Comparison of ENCODE assay signal across 8 mouse cellular contexts in the genomic region with DNA sequence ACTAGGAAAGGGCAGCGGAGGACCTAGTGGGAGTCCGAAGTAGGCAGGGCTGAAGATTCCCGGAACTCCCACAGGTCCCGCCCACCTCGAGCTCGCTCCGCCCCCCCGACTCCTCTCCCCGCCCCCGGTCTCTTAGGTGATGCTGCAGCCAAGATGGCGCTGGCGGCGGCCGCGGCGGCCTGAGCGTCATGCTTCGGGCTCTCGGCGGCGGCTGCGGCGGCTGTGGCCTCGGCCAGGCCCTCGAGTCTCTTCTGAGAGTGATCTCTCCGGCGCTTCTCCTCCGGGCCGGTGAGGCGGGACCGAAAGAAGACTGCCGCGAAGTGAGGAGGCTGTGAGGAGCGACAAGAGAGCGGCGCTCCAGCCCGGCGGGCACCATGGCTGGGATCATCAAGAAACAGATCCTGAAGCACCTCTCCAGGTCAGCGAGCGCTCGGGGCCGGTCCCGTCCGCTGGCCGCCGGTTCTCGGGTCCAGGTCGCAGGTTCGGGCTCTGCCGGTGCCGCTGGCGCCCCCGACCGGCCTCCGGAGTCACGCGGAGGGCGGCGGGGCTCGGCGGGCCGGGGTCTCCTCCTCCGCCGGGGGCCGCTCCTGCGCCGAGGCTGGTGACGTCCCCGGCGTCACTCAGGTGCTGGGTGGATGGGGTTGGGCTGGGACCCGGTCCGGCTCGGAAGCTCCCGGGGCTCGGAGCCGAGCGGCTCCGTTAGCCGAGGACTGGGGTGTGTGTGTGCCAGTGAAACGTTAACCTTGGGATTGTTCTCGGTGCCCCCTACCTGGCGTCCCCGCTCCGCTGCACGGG. TPM values are rescaled to one million over a fixed set of nuclear protein-coding genes. Genes with fewer than 3 reads are reported as not detected.
DNase-seq lines count a peak whose midpoint lies in the region; ATAC-seq and TF ChIP-seq lines count a peak whose summit lies in the region.

A gene (plus strand): TSS at position 121 of the 795 bp plus-strand sequence.

- no peaks in the 10 kb centered on the region for H3K9me3 ChIP-seq in ES-Bruce4 (replicated peaks; ENCODE audit: control insufficient read depth, insufficient read depth, low read length, poor library complexity, severe bottlenecking)
- no peaks in the 10 kb centered on the region for H3K9me3 ChIP-seq in forebrain, embryonic 13.5 days (replicated peaks)
- no peaks in the 10 kb centered on the region for H3K9me3 ChIP-seq in heart, postnatal 0 days (replicated peaks; ENCODE audit: control insufficient read depth, low read length)
- no peaks in the 10 kb centered on the region for H3K9me3 ChIP-seq in liver, embryonic 15.5 days (replicated peaks)
- H3K9me3 ChIP-seq in neural tube, embryonic 11.5 days (ENCODE audit: control insufficient read depth, low read length), result no peaks in the 10 kb centered on the region
- no peaks in the 10 kb centered on the region for H3K9me3 ChIP-seq in stomach, embryonic 16.5 days (replicated peaks; ENCODE audit: control insufficient read depth, low read length)

- H3K4me2 ChIP-seq in forebrain, embryonic 13.5 days, result peak within 1 kb of the TSS; percentile 73
- H3K4me2 ChIP-seq in heart, postnatal 0 days (ENCODE audit: low read depth, low read length), result peak within 1 kb of the TSS; percentile 79
- H3K4me2 ChIP-seq in liver, embryonic 15.5 days, result peak within 1 kb of the TSS; percentile 96
- peak within 1 kb of the TSS; percentile 47 for H3K4me2 ChIP-seq in neural tube, embryonic 11.5 days (ENCODE audit: low read depth)
- H3K4me2 ChIP-seq in stomach, embryonic 16.5 days (ENCODE audit: low read depth, low read length), result peak within 1 kb of the TSS; percentile 66

- WGBS in forebrain, embryonic 13.5 days, result under 1% methylated on average over 62 of the region's 85 CpGs
- under 1% methylated on average over 84 of the region's 85 CpGs for whole genome bisulfite sequencing in heart, postnatal 0 days
- WGBS in liver, embryonic 15.5 days (ENCODE audit: insufficient replicate concordance), result under 1% methylated on average over 80 of the region's 85 CpGs
- under 1% methylated on average over 79 of the region's 85 CpGs for WGBS in neural tube, embryonic 11.5 days
- under 1% methylated on average over 84 of the region's 85 CpGs for WGBS in stomach, embryonic 16.5 days

- H3K9ac ChIP-seq in ES-Bruce4 (ENCODE audit: low read depth, poor library complexity, severe bottlenecking), result peak within 1 kb of the TSS; percentile 96
- H3K9ac ChIP-seq in forebrain, embryonic 13.5 days, result peak within 1 kb of the TSS; percentile 94
- H3K9ac ChIP-seq in heart, postnatal 0 days (replicated peaks; ENCODE audit: low read depth, low read length), result peak within 1 kb of the TSS; percentile 95
- H3K9ac ChIP-seq in liver, embryonic 15.5 days, result peak within 1 kb of the TSS; percentile 81
- H3K9ac ChIP-seq in neural tube, embryonic 11.5 days (ENCODE audit: low read length), result peak within 1 kb of the TSS; percentile 94
- H3K9ac ChIP-seq in stomach, embryonic 16.5 days (ENCODE audit: low read length), result peak within 1 kb of the TSS; percentile 93

- no peak within 1 kb of the TSS for H3K27ac ChIP-seq in ES-Bruce4 (ENCODE audit: insufficient read depth, low read length)
- peak within 1 kb of the TSS; percentile 91 for H3K27ac ChIP-seq in forebrain, embryonic 13.5 days
- H3K27ac ChIP-seq in heart, postnatal 0 days (ENCODE audit: low read depth), result peak within 1 kb of the TSS; percentile 87
- H3K27ac ChIP-seq in liver, embryonic 15.5 days (replicated peaks), result peak within 1 kb of the TSS; percentile 83
- peak within 1 kb of the TSS; percentile 69; the same call in 1 of the 2 replicates for H3K27ac ChIP-seq in neural tube, embryonic 11.5 days (ENCODE audit: low read depth, low read length)
- H3K27ac ChIP-seq in stomach, embryonic 16.5 days (ENCODE audit: low read length), result peak within 1 kb of the TSS; percentile 92

- no peak for TF ChIP-seq POLR2A in ES-Bruce4 (IDR thresholded peaks at IDR 0.05; ENCODE audit: insufficient read depth, low read length)

- H3K36me3 ChIP-seq in ES-Bruce4 (ENCODE audit: control insufficient read depth, insufficient read depth, low read length, poor library complexity, severe bottlenecking), result no peaks in the 10 kb centered on the region
- no peaks in the 10 kb centered on the region; the same call in 1 of the 2 replicates for H3K36me3 ChIP-seq in forebrain, embryonic 13.5 days (ENCODE audit: poor library complexity, severe bottlenecking)
- no peaks in the 10 kb centered on the region for H3K36me3 ChIP-seq in heart, postnatal 0 days (replicated peaks; ENCODE audit: control insufficient read depth, insufficient read depth, low read length)
- H3K36me3 ChIP-seq in liver, embryonic 15.5 days (replicated peaks), result no peaks in the 10 kb centered on the region
- no peaks in the 10 kb centered on the region for H3K36me3 ChIP-seq in neural tube, embryonic 11.5 days (ENCODE audit: control insufficient read depth, insufficient read depth, low read length)
- no peaks in the 10 kb centered on the region for H3K36me3 ChIP-seq in stomach, embryonic 16.5 days (ENCODE audit: control insufficient read depth, insufficient read depth, low read length)

- peaks cover 2% of the 10 kb centered on the region for H3K4me1 ChIP-seq in ES-Bruce4 (ENCODE audit: control insufficient read depth, insufficient read depth, low read length)
- H3K4me1 ChIP-seq in forebrain, embryonic 13.5 days, result peaks cover 11% of the 10 kb centered on the region
- H3K4me1 ChIP-seq in heart, postnatal 0 days (ENCODE audit: control insufficient read depth, insufficient read depth), result peaks cover 7% of the 10 kb centered on the region
- H3K4me1 ChIP-seq in liver, embryonic 15.5 days (replicated peaks), result peaks cover 40% of the 10 kb centered on the region
- H3K4me1 ChIP-seq in neural tube, embryonic 11.5 days (ENCODE audit: control insufficient read depth, insufficient read depth, low read length), result no peaks in the 10 kb centered on the region
- peaks cover 8% of the 10 kb centered on the region; the same call in 1 of the 2 replicates for H3K4me1 ChIP-seq in stomach, embryonic 16.5 days (ENCODE audit: control insufficient read depth, insufficient read depth, low read length)

- peak; percentile 90 for DNase-seq in heart, postnatal 0 days (ENCODE audit: low spot score)
- DNase-seq in kidney, postnatal 4 days, result peak; percentile 97 to 98
- peak; percentile 94 for DNase-seq in neural tube, embryonic 11.5 days (ENCODE audit: low spot score)

- ATAC-seq in cerebellum, adult (ENCODE audit: insufficient number of reproducible peaks, low FRiP score, low TSS enrichment), result peak; percentile 85
- peak; percentile 97 for ATAC-seq in forebrain, embryonic 13.5 days
- ATAC-seq in heart, postnatal 0 days (ENCODE audit: insufficient read depth, low read depth), result peak; percentile 95
- ATAC-seq in liver, embryonic 15.5 days (ENCODE audit: insufficient read depth), result peak; percentile 90
- peak; percentile 95 for ATAC-seq in neural tube, embryonic 11.5 days (ENCODE audit: insufficient read depth, low FRiP score, low TSS enrichment)
- peak; percentile 94 for ATAC-seq in stomach, embryonic 16.5 days (ENCODE audit: insufficient read depth, low FRiP score)

- no peak for TF ChIP-seq CTCF in ES-Bruce4 (IDR thresholded peaks at IDR 0.05; ENCODE audit: low read depth, low read length)
- no peak for TF ChIP-seq CTCF in heart, postnatal 0 days (IDR thresholded peaks at IDR 0.05; ENCODE audit: low read depth)

- peak within 1 kb of the TSS; percentile 73 for H3K4me3 ChIP-seq in ES-Bruce4 (ENCODE audit: low read depth, low read length)
- peak within 1 kb of the TSS; percentile 92 for H3K4me3 ChIP-seq in forebrain, embryonic 13.5 days
- H3K4me3 ChIP-seq in heart, postnatal 0 days (ENCODE audit: low read depth, low read length), result peak within 1 kb of the TSS; percentile 95
- peak within 1 kb of the TSS; percentile 76 for H3K4me3 ChIP-seq in liver, embryonic 15.5 days (replicated peaks)
- peak within 1 kb of the TSS; percentile 89 for H3K4me3 ChIP-seq in neural tube, embryonic 11.5 days (ENCODE audit: low read depth, low read length)
- peak within 1 kb of the TSS; percentile 97 for H3K4me3 ChIP-seq in stomach, embryonic 16.5 days (replicated peaks; ENCODE audit: low read length)

- H3K27me3 ChIP-seq in ES-Bruce4 (ENCODE audit: control insufficient read depth, insufficient read depth, low read length, poor library complexity, severe bottlenecking), result no peaks in the 10 kb centered on the region
- H3K27me3 ChIP-seq in forebrain, embryonic 13.5 days, result no peaks in the 10 kb centered on the region
- H3K27me3 ChIP-seq in heart, postnatal 0 days (ENCODE audit: control insufficient read depth, insufficient read depth, low read length), result no peaks in the 10 kb centered on the region
- no peaks in the 10 kb centered on the region; the same call in 1 of the 2 replicates for H3K27me3 ChIP-seq in liver, embryonic 15.5 days
- H3K27me3 ChIP-seq in neural tube, embryonic 11.5 days (ENCODE audit: control insufficient read depth, insufficient read depth, low read length), result no peaks in the 10 kb centered on the region
- H3K27me3 ChIP-seq in stomach, embryonic 16.5 days (ENCODE audit: control insufficient read depth, insufficient read depth, low read length), result no peaks in the 10 kb centered on the region

- no peak for TF ChIP-seq EP300 in ES-Bruce4 (IDR thresholded peaks at IDR 0.05; ENCODE audit: insufficient read depth, low read depth, low read length)
- no peak for TF ChIP-seq EP300 in heart, postnatal 0 days (IDR thresholded peaks at IDR 0.05; ENCODE audit: low read depth)

RNA-seq across cellular contexts. Expression of the gene that starts here (rescaled TPM):
- 39.9 and 43.5 TPM in 2 replicates for polyA plus RNA-seq in ES-Bruce4 (2011; ENCODE audit: insufficient read depth, insufficient read length, low read depth, missing spikeins)
- polyA plus RNA-seq in forebrain, embryonic 13.5 days (2015; fragmentation: Nextera tagmentation; extraction: Ambion mirVana), result 24.9 and 27.4 TPM in 2 replicates
- total RNA-seq in heart, postnatal 0 days (2014; rRNA removed; ENCODE audit: low replicate concordance), result 21.6 and 24.9 TPM in 2 replicates
- polyA plus RNA-seq in heart, postnatal 0 days (2015; fragmentation: Nextera tagmentation; extraction: Ambion mirVana), result 11.2 and 13.7 TPM in 2 replicates
- 9.4 and 11.1 TPM in 2 replicates for polyA plus RNA-seq in liver, embryonic 15.5 days (2015; fragmentation: Nextera tagmentation; extraction: Ambion mirVana)
- 27.6 and 31.6 TPM in 2 replicates for polyA plus RNA-seq in neural tube, embryonic 11.5 days (2014; fragmentation: Nextera tagmentation; extraction: Ambion mirVana)
- 21.8 and 22.5 TPM in 2 replicates for polyA plus RNA-seq in stomach, embryonic 16.5 days (2015; fragmentation: Nextera tagmentation; extraction: Ambion mirVana)
